Mouse (Mus musculus) stomach, adult 2 months (tissue): ENCODE measurements around the gene Ap1b1. TPM values are rescaled to one million over a fixed set of nuclear protein-coding genes. Genes with fewer than 3 reads are reported as not detected.

ENCODE experiments used
- polyA plus RNA-seq: library from polyadenylated mRNA; depleted of rRNA; stranded (reverse); fragments of >200 nt; gene quantifications from 2 replicates; pipeline ENCODE4 v1.2.3, GENCODE M21; 2012; rRNA removed

Ap1b1 gene
- polyA plus RNA-seq = 40.9 and 46.0 TPM in 2 replicates

DNA sequence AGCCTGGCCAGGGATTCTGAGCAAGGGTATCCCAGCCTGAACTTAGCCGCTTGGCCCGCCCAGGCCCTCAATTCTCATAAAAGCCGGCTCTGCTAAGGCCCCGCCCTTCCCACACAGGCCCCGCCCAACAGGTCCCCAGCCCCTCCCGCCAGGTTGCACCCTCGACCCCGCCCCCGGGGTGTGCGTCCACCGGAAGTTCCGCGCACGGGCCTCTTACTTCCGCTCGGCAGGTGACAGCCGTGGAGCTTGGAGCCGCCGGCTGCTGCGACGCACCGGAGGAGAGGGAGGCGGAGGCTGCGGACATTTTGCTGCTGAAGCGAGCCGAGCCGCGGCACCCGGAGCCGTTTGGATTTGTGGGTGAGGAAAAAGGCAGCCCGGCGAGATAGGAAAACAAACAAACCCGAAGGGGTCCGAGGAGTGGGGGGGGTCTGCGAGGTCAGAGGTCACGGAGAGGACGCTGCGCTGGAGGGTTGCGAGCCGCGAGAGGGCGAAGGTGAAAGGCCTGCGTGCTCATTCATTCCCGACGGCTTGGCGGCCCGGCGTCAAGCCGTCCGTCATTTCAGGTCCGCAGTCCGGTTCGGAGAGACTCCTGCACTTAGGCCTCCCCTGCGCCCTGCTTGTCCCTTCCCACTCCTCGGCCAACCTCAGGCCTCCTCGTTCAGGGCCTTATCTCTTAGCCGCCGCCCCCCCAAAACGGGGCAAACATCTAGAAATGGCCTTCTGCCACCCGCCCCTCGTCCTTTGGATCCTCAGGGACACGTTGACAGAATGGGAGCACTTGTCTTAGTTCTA lies at the start of gene Ap1b1:
Gene Ap1b1, plus strand, starts transcription at position 130 of the 792 bp plus-strand sequence.

DNA sequence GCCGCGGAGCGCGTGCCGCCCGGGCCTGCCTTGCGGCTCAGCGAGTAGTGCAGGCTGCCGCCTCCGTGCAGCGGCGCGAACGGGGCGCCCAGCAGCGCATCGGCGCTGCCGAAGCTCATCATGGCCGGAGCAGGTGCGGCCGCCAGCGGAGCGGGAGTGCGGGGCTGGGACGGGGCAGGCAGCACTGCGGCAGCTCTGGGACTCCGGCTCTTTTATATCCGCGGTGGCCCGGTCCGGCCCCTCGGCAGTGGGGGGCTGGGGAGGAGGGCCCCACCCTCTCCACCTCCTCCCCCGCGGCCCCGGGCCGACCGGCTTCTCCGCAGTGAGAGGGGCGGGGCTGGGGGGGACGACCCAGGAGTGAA lies 38.8 kb upstream of the Ap1b1 start, which contains the start of gene Nefh:
Gene Nefh, minus strand, starts transcription at position 252 of the 362 bp plus-strand sequence.

DNA sequence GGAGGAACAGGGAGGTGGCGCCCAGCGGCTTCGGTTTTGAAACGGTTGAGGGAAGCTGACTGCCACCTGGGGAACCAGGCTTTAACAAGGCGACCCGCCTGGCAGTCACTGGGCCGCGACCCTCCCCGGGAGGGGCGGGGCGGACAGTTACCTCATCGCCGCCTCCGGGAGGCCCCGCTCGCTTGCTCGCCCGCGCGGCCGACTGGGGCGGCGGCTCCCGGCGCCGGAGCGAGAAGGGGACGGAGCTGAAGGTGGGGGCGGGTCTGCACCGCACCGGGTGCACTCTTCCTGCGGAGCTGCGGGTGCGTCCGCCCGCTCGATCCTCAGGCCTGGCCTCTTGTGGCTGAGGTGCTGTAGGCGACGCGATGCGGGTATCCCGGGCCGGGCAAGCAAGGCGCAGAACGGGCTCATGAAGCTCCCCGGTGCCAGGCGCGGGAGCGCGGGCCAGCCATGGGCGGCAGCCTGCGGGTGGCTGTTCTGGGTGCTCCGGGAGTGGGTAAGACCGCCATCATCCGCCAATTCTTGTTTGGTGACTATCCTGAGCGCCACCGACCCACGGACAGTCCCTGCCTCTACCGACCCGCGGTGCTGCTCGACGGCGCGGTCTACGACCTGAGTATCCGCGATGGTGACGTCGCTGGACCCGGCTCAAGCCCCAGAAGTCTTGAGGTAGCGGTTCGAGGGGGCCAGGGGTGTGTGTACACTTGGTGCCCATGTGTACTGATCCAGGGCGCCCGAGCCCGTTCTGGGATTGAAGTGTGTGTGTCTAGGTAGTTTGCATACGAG lies 71.4 kb downstream of the Ap1b1 start, which contains the start of gene Rasl10a:
Gene Rasl10a, plus strand, starts transcription at position 273 of the 786 bp plus-strand sequence.

DNA sequence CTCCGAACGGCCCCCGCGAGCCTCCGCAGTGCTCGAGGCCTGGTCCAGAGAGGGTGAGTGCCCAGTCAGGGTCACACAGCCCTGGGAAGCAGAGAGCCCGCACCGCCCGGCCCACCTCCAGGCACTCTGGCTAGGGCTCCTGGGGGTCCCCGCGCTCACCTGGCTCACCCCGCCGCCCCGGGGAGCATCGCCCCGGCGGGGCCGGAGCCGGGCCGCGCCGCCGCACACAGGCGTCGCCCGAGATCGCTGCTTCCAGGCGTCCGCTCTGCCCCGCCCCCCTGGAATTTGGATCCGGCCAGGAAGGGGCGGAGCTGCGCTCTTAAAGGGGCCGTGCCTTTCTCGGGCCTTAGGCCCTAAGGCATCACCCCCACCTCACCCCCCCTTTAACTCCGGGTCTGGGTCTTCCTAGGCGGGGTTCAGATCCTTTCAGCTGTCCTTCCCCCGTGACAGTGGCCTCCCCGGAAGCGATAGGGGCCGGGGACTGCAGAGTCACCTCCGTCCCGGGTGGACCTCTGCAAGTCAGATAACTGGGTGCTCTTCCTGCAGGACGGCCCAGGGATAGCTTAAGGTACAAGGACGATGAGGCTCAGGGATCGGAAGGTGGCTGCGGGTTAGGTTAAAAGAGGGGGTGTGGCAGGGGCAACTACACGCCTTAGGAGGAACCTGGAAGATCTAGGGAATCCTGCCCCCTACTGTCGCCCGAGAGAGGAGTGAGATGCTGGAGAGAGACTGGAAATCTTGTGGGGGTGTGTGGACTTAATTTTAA lies 78.6 kb downstream of the Ap1b1 start, which contains the start of gene Gas2l1:
Gene Gas2l1, minus strand, starts transcription at position 272 of the 766 bp plus-strand sequence.

Other genes starting within 250 kb of the Ap1b1 start
- gene Cabp7, start 240.0 kb upstream of the Ap1b1 start, polyA plus RNA-seq = 0.10 and 0.13 TPM in 2 replicates
- 20.6 and 26.2 TPM in 2 replicates for gene Nf2, start 137.3 kb upstream of the Ap1b1 start, polyA plus RNA-seq
- gene Nipsnap1, start 112.9 kb upstream of the Ap1b1 start, polyA plus RNA-seq = 6.3 and 7.2 TPM in 2 replicates
- 5.3 and 6.7 TPM in 2 replicates for gene Thoc5, start 91.5 kb upstream of the Ap1b1 start, polyA plus RNA-seq
- gene Nefh, start 38.8 kb upstream of the Ap1b1 start, polyA plus RNA-seq = 0.09 and 0.18 TPM in 2 replicates
- 2.4 and 3.1 TPM in 2 replicates for gene Rasl10a, start 71.3 kb downstream of the Ap1b1 start, polyA plus RNA-seq
- gene Gas2l1, start 78.5 kb downstream of the Ap1b1 start, polyA plus RNA-seq = 40.6 and 57.2 TPM in 2 replicates
- gene Rhbdd3, start 112.1 kb downstream of the Ap1b1 start, polyA plus RNA-seq = 10.2 and 13.8 TPM in 2 replicates
- 190 and 221 TPM in 2 replicates for gene Ewsr1, start 112.4 kb downstream of the Ap1b1 start, polyA plus RNA-seq
- gene Emid1, start 165.4 kb downstream of the Ap1b1 start, polyA plus RNA-seq = 16.8 and 34.5 TPM in 2 replicates